Mouse (Mus musculus) stomach, postnatal 0 days (tissue): Measurements from ENCODE around the gene Tnni2. TPM values are rescaled to one million over a fixed set of nuclear protein-coding genes. Genes with fewer than 3 reads are reported as not detected.

Experiments used
- ATAC-seq: fragments of 200-750 bp; cut with Nextera tagmentation; 2 replicates; pipeline ENCODE4 v1.8.0; 2017; ENCODE audit not compliant: low FRiP score, low TSS enrichment
- DNase-seq: peaks from one replicate; pipeline ENCODE4 v3.0.0-alpha.2; 2016; ENCODE audit warnings: low spot score
- H3K27ac ChIP-seq: fragments of 300-500 bp; sonication (generic); replicated peaks from 2 replicates; pipeline ENCODE4 v1.5.1; 2014; ENCODE audit warnings: mild to moderate bottlenecking, control low read depth
- H3K27me3 ChIP-seq: fragments of 300-500 bp; sonication (generic); 2 replicates; pipeline ENCODE4 v1.6.1; 2014; ENCODE audit warnings: low read length; ENCODE audit not compliant: control insufficient read depth, insufficient read depth
- H3K36me3 ChIP-seq: fragments of 300-500 bp; sonication (generic); 2 replicates; pipeline ENCODE4 v1.6.1; 2014; ENCODE audit warnings: low read length, mixed read lengths; ENCODE audit not compliant: control insufficient read depth, insufficient read depth
- H3K4me1 ChIP-seq: fragments of 300-500 bp; sonication (generic); replicated peaks from 2 replicates; pipeline ENCODE4 v1.6.1; 2014; ENCODE audit warnings: antibody characterized with exemption; ENCODE audit not compliant: control insufficient read depth, insufficient read depth
- H3K4me2 ChIP-seq: fragments of 300-500 bp; sonication (generic); replicated peaks from 2 replicates; pipeline ENCODE4 v1.6.1; 2014; ENCODE audit warnings: low read depth, mild to moderate bottlenecking, control low read depth, moderate library complexity
- H3K4me3 ChIP-seq: fragments of 300-500 bp; sonication (generic); 2 replicates; pipeline ENCODE4 v1.5.1; 2014; ENCODE audit warnings: low read depth, low read length, control low read depth
- H3K9ac ChIP-seq: fragments of 300-500 bp; sonication (generic); 2 replicates; pipeline ENCODE4 v1.6.1; 2014; ENCODE audit warnings: mild to moderate bottlenecking, low read length, control low read depth, mixed read lengths
- H3K9me3 ChIP-seq: fragments of 300-500 bp; sonication (generic); 2 replicates; pipeline ENCODE4 v1.6.1; 2016; ENCODE audit warnings: low read length; ENCODE audit not compliant: control insufficient read depth
- CTCF ChIP-seq: IDR thresholded peaks from 2 replicates; pipeline ENCODE4 v1.5.1; 2016; ENCODE audit warnings: antibody characterized with exemption, low read depth, mild to moderate bottlenecking, moderate library complexity
- EP300 ChIP-seq: optimal IDR thresholded peaks from 2 replicates; pipeline ENCODE3; 2016; ENCODE audit warnings: antibody characterized with exemption
- WGBS: fragments of 180-500 bp; shearing (Covaris S2); extraction: QIAGEN DNeasy Blood & Tissue Kit; methylation state at CpG from one replicate; pipeline ENCODE4 v1.1.7; 2014; 5-methylcytosine and 5-hydroxymethylcytosine counted together
- polyA plus RNA-seq: library from polyadenylated mRNA; unstranded; fragments of >200 nt; fragmentation: Nextera tagmentation; extraction: Ambion mirVana; gene quantifications from 2 replicates; pipeline ENCODE4 v1.2.1, GENCODE M21; 2015

Gene Tnni2
- polyA plus RNA-seq, 1 experiment from 2014 or later, result 19.1 TPM

DNA sequence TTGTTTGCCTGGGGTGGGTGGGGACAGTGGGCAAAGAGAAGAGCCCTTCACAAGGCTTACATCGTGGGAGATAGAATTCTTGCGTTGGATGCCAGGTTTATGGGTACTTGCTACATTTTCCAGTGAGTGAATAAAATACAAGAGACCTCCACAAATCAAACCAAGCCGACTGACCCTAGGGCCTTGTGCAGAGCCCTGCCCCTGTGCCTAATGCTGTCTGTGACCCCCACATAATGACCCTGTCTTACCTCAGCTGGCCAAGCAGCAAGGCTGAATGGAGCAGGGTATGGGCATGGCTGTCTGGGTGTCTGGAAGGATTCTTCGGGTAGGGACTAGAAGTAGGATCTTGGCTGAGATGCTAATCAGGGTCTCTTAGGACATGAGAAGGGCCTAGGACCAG lies 4.7 kb downstream of the Tnni2 start:
- no peak overlapping the region for H3K9ac ChIP-seq
- DNase-seq (peak; percentile 10), ATAC-seq (no peak)
- H3K4me2 ChIP-seq, result no peak overlapping the region
- H3K4me3 ChIP-seq, result no peak overlapping the region
- no peak overlapping the region for H3K27ac ChIP-seq
- no peak for TF ChIP-seq CTCF
- TF ChIP-seq EP300, result no peak
- WGBS, result 91% methylated on average over 4 of the region's 4 CpGs
- no peaks in the 10 kb centered on the region for H3K9me3 ChIP-seq
- H3K27me3 ChIP-seq, result no peaks in the 10 kb centered on the region
- H3K4me1 ChIP-seq, result no peaks in the 10 kb centered on the region
- no peaks in the 10 kb centered on the region for H3K36me3 ChIP-seq

- no peak for TF ChIP-seq EP300
- TF ChIP-seq CTCF, result no peak
- Histone ChIP-seq H3K4me3 (no peak overlapping the region), H3K4me2 (no peak overlapping the region), H3K27ac (no peak overlapping the region), H3K9ac (no peak overlapping the region), H3K36me3 (no peaks in the 10 kb centered on the region), H3K27me3 (no peaks in the 10 kb centered on the region), H3K4me1 (no peaks in the 10 kb centered on the region), H3K9me3 (no peaks in the 10 kb centered on the region)
- ATAC-seq (no peak), DNase-seq (peak; percentile 5)
- WGBS, result 70% methylated on average over 6 of the region's 6 CpGs
Observed at GRCm38 (mm10) chr7:142449038-142449617, 7.5 kb downstream of the Tnni2 start.

- Histone ChIP-seq H3K36me3 (no peaks in the 10 kb centered on the region), H3K4me1 (peaks cover 13% of the 10 kb centered on the region), H3K9me3 (no peaks in the 10 kb centered on the region), H3K4me3 (no peak overlapping the region), H3K9ac (no peak overlapping the region), H3K27me3 (no peaks in the 10 kb centered on the region), H3K4me2 (no peak overlapping the region), H3K27ac (peak overlapping the region; percentile 95)
- peak; percentile 10 for DNase-seq
- no peak for ATAC-seq
- 35% methylated on average over 1 of the region's 1 CpGs for WGBS
- no peak for TF ChIP-seq CTCF
Observed at GRCm38 (mm10) chr7:142454706-142455105, 13.1 kb downstream of the Tnni2 start.

DNA sequence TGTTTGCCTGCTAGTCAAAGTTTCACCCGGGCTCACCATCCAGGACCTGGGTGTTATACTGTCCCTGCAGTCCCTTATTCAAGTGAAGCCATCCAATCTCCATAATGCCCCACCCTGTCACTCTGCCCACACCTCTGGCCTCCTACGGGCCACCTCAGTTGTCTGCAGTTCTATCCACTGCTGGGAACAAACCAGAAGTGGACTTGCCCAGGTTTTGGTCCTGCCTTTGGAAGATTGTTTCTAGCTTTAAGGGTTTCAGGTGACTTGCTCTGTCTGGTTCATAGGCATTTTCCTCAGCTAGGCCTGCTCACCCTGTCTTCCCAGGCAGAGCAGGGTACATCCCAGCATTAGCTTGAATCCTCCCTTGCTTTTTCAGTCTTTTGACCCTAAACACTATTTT lies 13.6 kb downstream of the Tnni2 start:
- Histone ChIP-seq H3K4me2 (no peak overlapping the region), H3K4me1 (peaks cover 13% of the 10 kb centered on the region), H3K9me3 (no peaks in the 10 kb centered on the region), H3K36me3 (no peaks in the 10 kb centered on the region), H3K27ac (peak overlapping the region; percentile 95), H3K4me3 (no peak overlapping the region), H3K27me3 (no peaks in the 10 kb centered on the region), H3K9ac (peak overlapping the region; percentile 27; the same call in 1 of the 2 replicates)
- ATAC-seq (no peak), DNase-seq (peak; percentile 13)
- TF ChIP-seq EP300 (no peak), CTCF (no peak)
- WGBS, result 29% methylated on average over 2 of the region's 2 CpGs

DNA sequence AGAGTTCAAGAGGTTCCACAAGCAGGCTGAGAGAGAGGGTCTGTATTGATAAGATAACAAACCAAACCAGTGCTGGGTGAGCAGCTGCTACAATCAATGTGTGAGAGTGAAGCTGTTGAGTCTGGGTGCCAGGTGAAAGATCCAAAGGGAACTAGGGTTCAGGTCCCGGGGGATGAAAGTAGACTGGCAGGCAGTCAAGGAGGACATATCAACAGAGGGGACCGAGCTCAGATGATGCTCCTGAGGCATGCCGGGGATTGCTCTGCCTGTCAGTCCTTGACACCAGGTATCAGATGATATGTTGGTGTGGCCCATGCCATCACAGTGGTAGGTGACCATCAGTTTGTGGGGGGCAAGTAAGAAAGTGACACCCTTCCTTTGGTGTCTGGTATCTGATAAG lies 15.2 kb downstream of the Tnni2 start:
- ATAC-seq (peak; percentile 1; the same call in 1 of the 2 replicates), DNase-seq (peak; percentile 13)
- WGBS, result 68% methylated on average over 3 of the region's 3 CpGs
- Histone ChIP-seq H3K9me3 (no peaks in the 10 kb centered on the region), H3K4me1 (peaks cover 13% of the 10 kb centered on the region), H3K27me3 (no peaks in the 10 kb centered on the region), H3K4me3 (no peak overlapping the region), H3K9ac (0 out of 2 replicates have a peak overlapping the region, but pooled peaks have one; percentile 4), H3K36me3 (no peaks in the 10 kb centered on the region), H3K27ac (peak overlapping the region; percentile 95), H3K4me2 (no peak overlapping the region)
- TF ChIP-seq CTCF, result no peak
- TF ChIP-seq EP300, result no peak

DNA sequence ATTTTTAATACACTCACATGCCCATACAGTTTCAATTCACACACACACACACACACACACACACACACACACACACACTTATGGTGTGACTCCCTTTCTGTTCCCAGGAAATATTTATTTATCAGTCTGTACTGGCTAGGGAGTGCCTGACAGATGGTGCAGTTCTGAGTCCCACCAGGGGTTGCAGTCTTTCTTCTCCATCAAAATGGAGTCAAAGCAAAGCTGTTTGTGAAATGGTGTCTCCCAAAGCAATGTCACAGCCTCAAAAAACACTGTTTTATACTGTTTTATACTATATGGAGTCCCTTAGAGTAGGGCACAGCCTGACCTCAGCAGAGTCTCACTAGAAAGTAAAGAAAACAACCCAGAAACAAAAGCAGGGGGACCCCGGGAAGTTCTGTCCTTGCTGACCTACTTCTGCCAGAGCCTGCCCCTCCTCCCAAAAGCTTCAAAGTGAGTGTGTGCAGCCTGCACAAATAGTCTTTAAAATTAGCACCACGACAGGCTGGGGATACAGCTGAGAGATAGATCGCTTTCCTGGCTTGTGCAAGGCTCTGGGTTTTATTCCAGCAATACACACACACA lies 15.7 kb downstream of the Tnni2 start:
- H3K4me3 ChIP-seq, result no peak overlapping the region
- DNase-seq, result peak; percentile 29
- 13% methylated on average over 3 of the region's 3 CpGs for WGBS
- peak; percentile 65 for ATAC-seq
- TF ChIP-seq CTCF (peak; percentile 59), EP300 (peak; percentile 42)
- H3K27me3 ChIP-seq, result no peaks in the 10 kb centered on the region
- no peak overlapping the region for H3K4me2 ChIP-seq
- no peaks in the 10 kb centered on the region for H3K9me3 ChIP-seq
- peaks cover 13% of the 10 kb centered on the region for H3K4me1 ChIP-seq
- H3K27ac ChIP-seq, result peak overlapping the region; percentile 95
- H3K9ac ChIP-seq, result no peak overlapping the region
- H3K36me3 ChIP-seq, result no peaks in the 10 kb centered on the region
